Mouse (Mus musculus): ENCODE measurements around the gene Iars2.

DNA sequence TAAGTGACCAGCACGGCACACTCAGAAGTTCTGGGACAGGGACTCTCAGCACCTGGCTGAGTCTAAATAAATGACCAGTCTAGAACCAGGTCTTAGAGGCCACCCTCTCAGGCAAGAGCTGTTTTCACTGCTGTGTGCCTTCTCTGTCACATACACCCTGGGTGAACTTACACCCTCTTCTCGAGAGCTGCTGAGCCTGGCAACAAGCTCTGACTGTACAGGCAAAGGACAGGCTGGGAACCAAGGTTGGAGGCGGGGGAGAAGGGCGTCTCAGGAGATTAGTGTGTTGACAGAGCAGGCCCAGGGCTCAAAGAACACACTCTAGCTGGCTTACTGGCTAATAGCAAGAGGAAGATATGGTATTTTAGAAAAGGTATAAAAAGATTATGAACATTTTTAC lies 20.3 kb downstream of the Iars2 start:
- TF ChIP-seq MAFK (IDR thresholded peaks at IDR 0.05; ENCODE audit: insufficient read depth, low read depth, low read length) (no peak), ZNF384 (IDR thresholded peaks at IDR 0.05; ENCODE audit: low read depth, low read length) (no peak)

Data from ES-E14 (cell line).